Mouse (Mus musculus) G1E (cell line): ENCODE measurements around the gene Zfp213. TPM values are rescaled to one million over a fixed set of nuclear protein-coding genes. Genes with fewer than 3 reads are reported as not detected.

ENCODE experiments used
- ATAC-seq: 2 replicates; pipeline ENCODE4 v1.8.0; 2016; ENCODE audit warnings: mild to moderate bottlenecking; ENCODE audit not compliant: insufficient number of reproducible peaks, poor library complexity, low FRiP score, severe bottlenecking; ENCODE audit errors: extremely low read depth
- DNase-seq: peaks from one replicate; pipeline ENCODE4 v3.0.0; 2012; ENCODE audit warnings: low spot score
- H3K27me3 ChIP-seq: 2 replicates; pipeline ENCODE4 v1.6.1; 2012; ENCODE audit warnings: mild to moderate bottlenecking, low read length, inconsistent platforms; ENCODE audit not compliant: insufficient read depth
- H3K36me3 ChIP-seq: replicated peaks from 2 replicates; pipeline ENCODE3; 2012; ENCODE audit warnings: mild to moderate bottlenecking, inconsistent platforms
- H3K4me1 ChIP-seq: 2 replicates; pipeline ENCODE4 v1.6.1; 2012; ENCODE audit warnings: low read depth, low read length, inconsistent platforms, mixed read lengths; ENCODE audit not compliant: insufficient read depth
- H3K4me3 ChIP-seq: 2 replicates; pipeline ENCODE4 v1.5.1; 2012; ENCODE audit warnings: low read depth, mild to moderate bottlenecking, inconsistent platforms, low read length, moderate library complexity, mixed read lengths
- H3K9me3 ChIP-seq: replicated peaks from 2 replicates; pipeline ENCODE4 v1.6.1; 2012; ENCODE audit warnings: inconsistent platforms
- CTCF ChIP-seq: IDR thresholded peaks from 2 replicates; pipeline ENCODE4 v1.5.1; 2012; ENCODE audit warnings: low read depth, low read length, inconsistent platforms, mixed read lengths
- GATA1 ChIP-seq: IDR thresholded peaks from 2 replicates; pipeline ENCODE4 v1.6.1; 2012; ENCODE audit warnings: borderline replicate concordance, low read length, inconsistent platforms, mixed read lengths
- GATA2 ChIP-seq: IDR thresholded peaks from 2 replicates; pipeline ENCODE4 v1.6.1; 2012; ENCODE audit warnings: low read depth, low read length, inconsistent platforms, borderline replicate concordance
- POLR2AphosphoS5 ChIP-seq: IDR thresholded peaks from 2 replicates; pipeline ENCODE4 v1.6.1; 2012; ENCODE audit warnings: low read depth, low read length, inconsistent platforms; ENCODE audit not compliant: insufficient replicate concordance
- TAL1 ChIP-seq: conservative IDR thresholded peaks from 2 replicates; pipeline ENCODE4 v1.6.1; 2012; ENCODE audit warnings: low read depth, low read length, inconsistent platforms, mixed read lengths
- polyA plus RNA-seq: library from polyadenylated mRNA; stranded (reverse); fragments of >175 nt; gene quantifications from 2 replicates; pipeline ENCODE4 v1.2.3, GENCODE M21; 2012
- total RNA-seq, 2 experiments: library from RNA; stranded (forward) in 1 of 2; stranded (reverse) in 1 of 2; fragments of 200-1000 nt in 1 of 2; fragments of >200 nt in 1 of 2; fragmentation: Nextera tagmentation in 1 of 2; gene quantifications; 2 replicates each; pipeline ENCODE4 v1.2.3; 2014 to 2017

Zfp213 gene
- total and polyA plus RNA-seq, 3 experiments = 4.2 to 7.3 (median 4.4) TPM

DNA sequence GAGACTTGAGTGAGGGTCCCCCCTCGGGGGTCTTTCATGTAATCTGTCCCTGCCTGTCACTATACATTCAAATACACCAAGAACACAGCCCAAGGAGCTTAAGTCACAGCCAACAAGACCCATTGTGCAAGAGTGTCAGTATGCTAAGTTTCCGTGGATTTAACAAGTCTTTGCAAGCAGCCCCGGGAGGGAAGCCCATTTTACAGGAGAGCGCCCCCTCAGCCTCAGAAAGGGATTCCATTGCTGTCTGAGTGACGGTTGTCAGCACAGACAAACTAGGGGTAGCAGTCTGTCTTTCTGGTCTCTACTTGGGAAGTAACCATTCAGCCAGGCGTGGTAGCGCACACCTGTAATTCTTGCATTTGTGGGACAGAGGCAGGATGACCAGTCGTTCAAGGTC lies 10.1 kb upstream of the Zfp213 start:
- no peak for DNase-seq
- H3K27me3 ChIP-seq = peaks cover 19% of the 10 kb centered on the region
- no peaks in the 10 kb centered on the region for H3K9me3 ChIP-seq
- H3K4me3 ChIP-seq = no peak overlapping the region
- H3K36me3 ChIP-seq = no peaks in the 10 kb centered on the region
- TF ChIP-seq TAL1 = no peak
- TF ChIP-seq GATA1 = no peak
- no peak for TF ChIP-seq CTCF
- no peak for TF ChIP-seq POLR2AphosphoS5
- no peak for TF ChIP-seq GATA2
- H3K4me1 ChIP-seq = peaks cover 2% of the 10 kb centered on the region; the same call in 1 of the 2 replicates
- no peak for ATAC-seq

DNA sequence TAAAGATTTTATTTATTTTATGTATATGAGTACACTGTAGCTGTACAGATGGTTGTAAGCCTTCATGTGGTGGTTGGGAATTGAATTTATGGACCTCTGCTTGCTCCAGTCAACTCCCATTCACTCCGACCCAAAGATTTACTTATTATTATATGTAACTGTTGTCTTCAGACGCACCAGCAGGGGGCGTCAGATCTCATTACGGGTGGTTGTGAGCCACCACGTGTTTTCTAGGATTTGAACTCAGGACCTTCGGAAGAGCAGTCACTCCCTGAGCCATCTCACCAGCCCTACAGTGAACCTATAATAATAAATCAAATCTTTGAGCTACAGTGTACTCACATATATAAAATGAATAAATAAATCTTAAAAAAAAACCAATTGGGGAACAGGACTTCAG lies 8.0 kb upstream of the Zfp213 start:
- H3K36me3 ChIP-seq = no peaks in the 10 kb centered on the region
- DNase-seq (no peak), ATAC-seq (no peak)
- peaks cover 2% of the 10 kb centered on the region; the same call in 1 of the 2 replicates for H3K4me1 ChIP-seq
- no peak overlapping the region for H3K4me3 ChIP-seq
- H3K27me3 ChIP-seq = peaks cover 13% of the 10 kb centered on the region
- H3K9me3 ChIP-seq = no peaks in the 10 kb centered on the region
- TF ChIP-seq GATA1 = no peak
- TF ChIP-seq POLR2AphosphoS5 = no peak
- TF ChIP-seq CTCF = no peak
- no peak for TF ChIP-seq GATA2
- no peak for TF ChIP-seq TAL1

- Histone ChIP-seq H3K9me3 (no peaks in the 10 kb centered on the region), H3K4me3 (no peak overlapping the region), H3K4me1 (peaks cover 5% of the 10 kb centered on the region; the same call in 1 of the 2 replicates), H3K27me3 (peaks cover 5% of the 10 kb centered on the region), H3K36me3 (no peaks in the 10 kb centered on the region)
- TF ChIP-seq POLR2AphosphoS5 (no peak), GATA1 (no peak), TAL1 (no peak), GATA2 (no peak), CTCF (no peak)
- DNase-seq (no peak), ATAC-seq (no peak)
Observed at GRCm38 (mm10) chr17:23571084-23571483, 7.0 kb upstream of the Zfp213 start.

DNA sequence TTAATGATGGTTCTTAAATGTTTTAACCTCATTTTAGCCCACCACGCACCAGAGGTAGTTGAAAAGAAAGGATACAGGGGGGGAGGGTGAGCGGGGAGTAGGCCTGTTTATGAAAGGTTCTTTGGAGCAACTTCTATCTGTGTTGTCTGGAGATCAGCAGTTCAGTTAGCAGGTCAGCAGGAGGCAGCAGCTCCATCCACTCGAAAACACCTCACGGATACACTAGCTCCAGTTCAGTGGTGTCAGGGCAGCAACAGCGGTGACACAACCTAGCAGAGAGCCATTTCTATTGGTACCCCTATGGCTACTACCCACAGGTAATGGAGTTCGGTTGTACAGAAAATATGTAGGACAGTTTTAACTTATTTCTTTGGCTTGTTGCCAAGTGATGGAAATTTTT lies 6.0 kb upstream of the Zfp213 start:
- Histone ChIP-seq H3K36me3 (no peaks in the 10 kb centered on the region), H3K9me3 (no peaks in the 10 kb centered on the region), H3K27me3 (peaks cover 3% of the 10 kb centered on the region), H3K4me3 (no peak overlapping the region), H3K4me1 (peaks cover 12% of the 10 kb centered on the region)
- DNase-seq (no peak), ATAC-seq (peak; percentile 63)
- no peak for TF ChIP-seq TAL1
- TF ChIP-seq POLR2AphosphoS5 = no peak
- TF ChIP-seq CTCF = no peak
- TF ChIP-seq GATA2 = no peak
- no peak for TF ChIP-seq GATA1

DNA sequence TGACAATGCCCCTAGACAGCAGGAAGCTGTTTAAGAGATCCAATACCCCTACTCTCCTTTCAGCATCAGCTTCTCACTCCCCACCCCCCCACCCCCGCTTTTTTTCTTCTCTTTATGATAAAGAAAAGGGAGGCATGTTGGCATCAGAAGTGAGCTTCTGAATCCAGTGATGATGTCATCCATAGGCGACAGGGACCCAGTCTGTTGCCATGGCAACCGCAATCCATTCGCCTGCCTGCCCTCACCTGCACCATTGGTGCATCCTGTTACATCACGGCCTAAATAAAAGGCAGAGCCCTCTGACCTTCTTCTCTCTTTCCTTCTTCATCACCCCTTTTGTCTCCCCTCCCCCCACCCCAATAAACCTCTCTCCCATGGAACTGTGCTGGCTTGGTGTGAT lies 4.3 kb upstream of the Zfp213 start:
- TF ChIP-seq CTCF = no peak
- TF ChIP-seq GATA2 = no peak
- TF ChIP-seq GATA1 = no peak
- TF ChIP-seq POLR2AphosphoS5 = no peak
- TF ChIP-seq TAL1 = no peak
- peaks cover 3% of the 10 kb centered on the region for H3K27me3 ChIP-seq
- no peak for DNase-seq

DNA sequence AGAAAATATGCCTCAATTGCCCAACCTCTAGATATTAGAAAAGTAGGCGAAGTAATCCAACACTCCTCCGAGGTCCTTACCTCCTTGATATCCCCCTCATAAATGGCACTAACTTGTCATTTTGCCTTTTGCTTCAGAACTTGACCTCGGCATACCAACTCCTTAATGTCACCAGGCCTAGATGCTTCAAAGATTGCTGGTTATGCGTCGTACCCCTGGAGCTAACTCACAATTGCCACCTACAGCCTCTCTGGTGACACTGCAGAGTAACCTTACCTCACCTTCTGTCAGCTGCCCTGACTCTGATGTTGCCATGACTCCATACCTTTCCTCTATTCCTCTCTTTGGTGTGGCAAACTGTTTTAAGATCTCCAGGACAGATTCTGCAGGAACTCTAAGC lies 2.7 kb upstream of the Zfp213 start:
- Histone ChIP-seq H3K36me3 (peaks cover 4% of the 10 kb centered on the region), H3K27me3 (peaks cover 3% of the 10 kb centered on the region), H3K4me1 (peaks cover 23% of the 10 kb centered on the region), H3K9me3 (no peaks in the 10 kb centered on the region), H3K4me3 (no peak overlapping the region)
- DNase-seq = no peak
- no peak for ATAC-seq
- TF ChIP-seq TAL1 (no peak), GATA2 (no peak), POLR2AphosphoS5 (no peak), CTCF (no peak), GATA1 (no peak)

More for the DNA sequence above, 4.3 kb upstream of the Zfp213 start:
- peaks cover 17% of the 10 kb centered on the region for H3K4me1 ChIP-seq
- ATAC-seq = no peak
- H3K4me3 ChIP-seq = no peak overlapping the region
- H3K36me3 ChIP-seq = no peaks in the 10 kb centered on the region
- no peaks in the 10 kb centered on the region for H3K9me3 ChIP-seq

- no peak for DNase-seq
- peaks cover 27% of the 10 kb centered on the region for H3K36me3 ChIP-seq
- no peak for TF ChIP-seq TAL1
- TF ChIP-seq GATA2 = no peak
- no peak for TF ChIP-seq GATA1
- TF ChIP-seq POLR2AphosphoS5 = no peak
- TF ChIP-seq CTCF = no peak
- H3K4me3 ChIP-seq = peak overlapping the region; percentile 76
- ATAC-seq = peak; percentile 43; the same call in 1 of the 2 replicates
- H3K4me1 ChIP-seq = peaks cover 21% of the 10 kb centered on the region
- H3K27me3 ChIP-seq = no peaks in the 10 kb centered on the region; the same call in 1 of the 2 replicates
- no peaks in the 10 kb centered on the region for H3K9me3 ChIP-seq
Observed at GRCm38 (mm10) chr17:23564368-23564715, 304 bp upstream of the Zfp213 start.
